Mouse (Mus musculus) bone marrow macrophage, adult 2 months (primary cell): ENCODE measurements around the gene Fam166a.

ENCODE experiments used
- CTCF ChIP-seq: IDR thresholded peaks from 2 replicates; pipeline ENCODE4 v1.5.1; 2012; ENCODE audit warnings: low read depth, mild to moderate bottlenecking, low read length, moderate library complexity
- POLR2A ChIP-seq: IDR thresholded peaks from 2 replicates; pipeline ENCODE4 v1.6.1; 2012; ENCODE audit warnings: mild to moderate bottlenecking, low read depth, low read length, borderline replicate concordance

DNA sequence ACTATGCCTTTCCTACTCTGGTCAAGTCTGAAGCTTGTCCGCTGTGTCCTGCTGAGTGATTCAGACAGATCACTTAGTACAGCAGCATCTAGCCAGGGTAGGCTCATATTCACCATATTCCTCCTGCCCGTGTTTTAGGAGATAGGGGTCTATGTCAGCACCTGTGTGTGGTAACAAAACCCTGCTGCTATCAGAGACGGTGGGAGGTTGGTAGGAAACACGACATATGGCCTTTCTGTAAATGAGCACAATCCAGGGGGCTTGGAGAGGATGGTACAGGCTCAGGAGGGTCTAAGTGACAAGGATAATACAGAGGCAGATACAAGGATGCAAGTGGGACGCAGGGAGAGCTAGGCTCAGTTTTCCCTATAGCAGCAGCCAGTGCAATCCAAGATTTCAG is 11.0 kb downstream of the Fam166a start:
- no peak for TF ChIP-seq CTCF
- TF ChIP-seq POLR2A, result no peak
